Mouse (Mus musculus): ENCODE data around the gene Rab2b.

Gene Rab2b

DNA sequence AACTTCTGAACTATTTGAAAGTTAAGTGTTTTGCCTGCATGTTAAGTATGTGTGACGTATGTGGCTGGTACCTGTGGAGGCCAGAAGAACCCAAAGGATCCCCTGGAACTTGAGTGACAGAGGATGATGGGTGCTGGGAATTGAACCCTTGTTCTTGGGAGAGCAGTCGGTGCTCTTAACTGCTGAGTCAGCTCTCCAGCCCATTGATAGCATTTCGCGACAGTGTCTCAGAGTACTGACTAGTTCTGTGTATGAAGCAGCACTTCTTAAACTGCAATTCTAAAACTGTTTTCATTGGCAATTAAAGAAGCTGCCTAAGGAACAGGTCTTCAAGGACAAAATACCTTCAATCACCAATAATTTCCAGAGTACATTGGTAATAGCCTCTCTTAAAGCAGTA is 2.1 kb downstream of the Rab2b start:
- no peak for DNase-seq (ENCODE audit: low spot score)

DNA sequence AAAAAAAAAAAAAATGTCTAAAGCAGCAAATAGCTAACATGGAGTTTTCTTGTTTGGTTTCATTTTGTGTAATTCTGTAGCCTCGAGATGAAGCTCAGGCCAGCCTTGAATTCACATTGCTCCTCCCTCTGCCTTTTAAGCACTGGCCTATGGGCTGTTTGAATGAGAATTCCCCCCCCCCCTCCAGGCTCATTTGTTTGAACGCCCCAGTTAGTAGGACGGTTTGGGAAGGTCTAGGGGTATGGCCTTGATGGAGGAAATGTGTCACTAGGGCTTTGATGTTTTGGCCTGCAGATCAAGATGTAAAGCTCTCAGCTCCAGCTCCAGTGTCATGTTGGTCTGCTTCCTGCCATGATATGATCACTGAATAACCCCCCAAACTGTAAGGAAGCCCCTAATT is 6.6 kb downstream of the Rab2b start:
- no peak for DNase-seq (ENCODE audit: low spot score)

DNA sequence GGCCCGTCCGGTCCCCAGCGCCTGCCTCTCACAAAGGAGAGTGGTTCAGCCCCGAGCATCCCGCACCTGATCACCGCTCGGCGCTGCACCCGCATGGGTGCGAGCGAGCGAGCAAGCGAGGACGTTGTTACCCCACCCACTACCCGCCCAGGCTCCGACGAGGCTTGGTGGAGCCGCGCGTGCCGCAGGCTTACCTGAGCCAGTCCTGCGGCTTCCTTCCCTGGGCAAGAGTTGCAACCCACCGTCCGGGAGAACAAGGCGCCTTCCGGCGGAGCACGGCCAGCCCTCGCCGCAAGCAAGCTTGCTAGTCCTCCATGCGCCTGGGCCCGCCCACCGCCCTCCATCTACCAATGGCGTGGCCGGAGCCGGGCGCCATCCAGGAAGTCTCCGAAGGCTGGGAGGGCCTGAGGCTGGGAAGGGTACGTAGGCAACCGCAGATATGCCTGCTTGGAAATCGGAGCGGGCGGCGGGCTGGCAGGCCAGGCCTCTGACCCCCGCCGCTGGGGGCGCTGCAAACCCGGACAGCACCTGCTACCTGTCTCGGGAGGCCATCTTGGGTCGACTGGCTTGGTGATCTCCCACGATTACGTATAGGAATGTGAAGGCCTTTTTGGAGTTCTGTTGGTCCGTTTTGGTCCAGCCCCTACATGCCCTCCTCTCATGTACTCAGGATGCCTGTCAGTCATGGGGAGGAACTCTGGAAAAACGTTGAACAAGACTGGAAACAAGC is 21.7 kb downstream of the Rab2b start, which contains the start of gene Chd8:
Gene Chd8, minus strand, starts transcription at position 297 of the 730 bp plus-strand sequence.
- DNase-seq (ENCODE audit: low spot score): peak; percentile 98

DNA sequence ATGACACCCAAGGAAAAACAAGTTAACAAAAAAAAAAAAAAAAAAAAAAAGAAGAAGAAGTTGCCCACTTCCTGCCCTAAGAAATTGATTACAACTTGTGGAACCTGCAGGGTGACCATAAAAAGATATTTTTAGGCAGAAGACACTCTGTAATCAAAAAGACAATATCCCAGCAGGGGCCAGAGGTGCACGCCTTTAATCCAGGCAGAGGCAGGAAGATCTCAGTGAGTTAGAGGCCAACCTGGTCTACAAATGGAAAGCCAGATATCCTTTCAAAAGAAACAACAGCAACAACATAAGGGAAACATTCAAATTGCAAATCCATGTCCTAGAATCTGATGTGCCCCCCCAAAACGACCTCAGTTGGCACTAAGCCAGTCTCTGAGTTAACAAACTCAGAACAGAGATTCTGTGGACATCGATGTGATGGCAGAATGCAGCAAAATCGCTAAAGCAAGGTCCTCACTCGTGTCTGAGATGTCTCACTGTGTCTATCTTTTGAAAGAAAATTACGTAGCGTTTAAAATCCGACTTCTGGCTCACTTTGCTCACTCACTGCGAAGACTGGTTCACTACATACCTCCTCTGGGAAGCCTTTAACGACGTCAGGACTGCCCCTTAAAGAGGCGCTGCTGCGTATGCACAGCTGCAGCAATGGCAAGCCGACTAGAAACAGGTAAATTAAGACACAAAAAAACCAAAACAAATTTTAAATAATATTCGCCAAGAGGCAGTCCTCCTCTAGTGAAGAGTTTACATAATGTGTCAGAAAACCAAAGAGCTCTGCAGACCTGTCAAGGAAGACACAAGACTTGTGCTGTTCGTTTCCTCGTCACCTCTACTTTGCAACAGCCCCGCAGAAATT is 22.8 kb downstream of the Rab2b start:
- peak; percentile 23 for DNase-seq (ENCODE audit: low spot score)

DNA sequence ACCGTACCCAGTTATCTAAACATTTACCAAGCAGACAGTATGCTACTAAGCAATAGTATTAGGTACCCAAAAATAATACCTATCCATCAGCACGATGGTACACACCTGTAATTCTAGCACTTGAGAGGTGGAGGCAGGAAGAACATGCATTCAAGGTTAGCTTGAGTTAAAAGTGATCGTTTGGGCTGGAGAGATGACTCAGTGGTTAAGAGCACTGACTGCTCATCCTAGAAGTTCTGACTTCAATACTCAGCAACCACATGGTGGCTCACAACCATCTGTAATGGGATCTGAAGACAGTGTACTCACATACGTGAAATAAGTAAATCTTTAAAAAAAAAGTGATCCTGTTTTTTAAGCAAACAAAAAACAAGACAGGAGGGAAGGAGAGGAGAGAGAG is 33.2 kb downstream of the Rab2b start:
- DNase-seq (ENCODE audit: low spot score): no peak

DNA sequence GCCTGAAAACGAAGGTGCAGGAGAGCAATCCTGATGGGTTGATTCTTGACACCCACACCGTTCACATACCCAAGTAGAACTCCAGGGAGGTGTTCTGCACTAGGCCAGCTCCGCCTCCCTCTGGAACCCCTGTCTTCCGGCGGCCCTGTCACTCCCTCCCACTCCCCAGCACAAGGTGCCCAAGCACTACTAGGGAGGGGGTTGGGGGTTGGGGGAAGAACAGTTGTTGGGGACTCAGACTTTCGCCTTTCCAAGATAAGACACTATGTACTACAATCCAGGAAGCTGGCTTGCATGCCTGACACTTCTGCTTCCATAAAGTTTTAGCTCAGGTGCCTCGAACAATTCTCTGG is 34.7 kb downstream of the Rab2b start:
- DNase-seq (ENCODE audit: low spot score): no peak

DNA sequence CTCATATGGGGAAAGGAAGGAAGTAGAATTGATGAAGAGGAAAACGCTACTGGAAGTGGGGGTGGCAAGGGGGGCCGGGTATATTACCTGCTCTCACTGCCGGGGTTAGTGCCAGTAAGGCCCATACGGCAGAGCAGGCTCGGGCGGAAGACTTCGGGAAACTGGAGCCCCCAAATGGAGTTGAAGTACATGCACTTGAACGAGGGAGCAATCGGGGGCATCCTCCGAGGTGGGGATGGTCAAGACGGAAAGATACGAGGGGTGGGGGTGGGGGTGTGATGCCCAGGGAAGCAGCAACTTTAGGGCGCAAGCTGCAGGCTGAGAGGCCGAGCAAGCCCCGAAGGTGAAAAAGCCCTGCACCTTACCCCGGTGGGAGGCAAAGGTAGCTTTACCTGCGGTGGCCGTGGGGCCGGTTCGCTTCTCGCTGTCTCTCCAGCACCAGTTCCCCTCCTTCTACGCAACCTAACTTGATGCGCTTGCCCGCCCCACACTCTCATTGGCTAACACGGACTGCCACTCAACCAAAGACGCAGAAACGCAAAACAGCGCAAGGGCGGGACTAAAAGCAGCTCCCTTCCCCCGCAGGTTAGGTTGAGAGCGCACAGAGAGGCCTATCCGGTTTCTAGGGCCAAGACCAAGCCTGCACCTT is 35.2 kb downstream of the Rab2b start:
- DNase-seq (ENCODE audit: low spot score): peak; percentile 100

DNA sequence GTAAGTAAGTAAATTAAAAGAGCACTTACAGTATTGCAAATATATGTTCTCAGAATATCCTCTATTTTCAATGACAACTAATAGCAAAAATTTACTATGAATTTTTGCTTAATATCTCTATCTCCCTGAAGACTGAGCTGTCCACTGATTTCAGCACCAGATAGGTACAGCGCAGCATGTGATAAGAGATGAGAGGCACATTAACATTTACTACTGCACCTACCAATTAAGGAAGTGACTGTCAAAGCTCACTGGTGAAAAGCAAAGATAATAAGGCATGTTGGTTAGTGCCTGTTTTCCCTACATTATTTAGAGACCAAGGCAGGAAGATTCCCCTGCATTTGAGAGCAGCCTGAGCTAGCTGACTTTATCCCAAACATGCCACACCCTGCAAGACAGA is 43.1 kb downstream of the Rab2b start:
- DNase-seq (ENCODE audit: low spot score): no peak

DNA sequence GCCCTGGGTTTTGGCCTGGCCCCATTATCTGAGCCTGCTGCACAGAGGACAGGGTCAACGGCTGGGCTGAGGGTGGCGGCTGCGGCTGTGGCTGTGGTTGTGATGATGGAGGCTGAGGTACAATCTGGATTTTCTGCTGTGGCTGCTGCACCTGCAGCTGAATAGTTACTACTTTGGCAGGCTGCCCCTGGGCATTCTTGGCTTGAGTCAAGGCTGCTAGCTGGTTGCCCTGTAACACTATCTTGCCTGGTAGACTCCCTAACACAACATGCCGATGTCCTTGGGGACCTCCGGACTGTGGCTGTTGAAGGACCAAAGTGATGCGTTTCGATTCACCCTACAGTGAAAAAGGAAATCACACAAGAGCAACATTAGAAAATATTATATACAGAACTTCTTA is 44.2 kb downstream of the Rab2b start:
- DNase-seq (ENCODE audit: low spot score): no peak

DNA sequence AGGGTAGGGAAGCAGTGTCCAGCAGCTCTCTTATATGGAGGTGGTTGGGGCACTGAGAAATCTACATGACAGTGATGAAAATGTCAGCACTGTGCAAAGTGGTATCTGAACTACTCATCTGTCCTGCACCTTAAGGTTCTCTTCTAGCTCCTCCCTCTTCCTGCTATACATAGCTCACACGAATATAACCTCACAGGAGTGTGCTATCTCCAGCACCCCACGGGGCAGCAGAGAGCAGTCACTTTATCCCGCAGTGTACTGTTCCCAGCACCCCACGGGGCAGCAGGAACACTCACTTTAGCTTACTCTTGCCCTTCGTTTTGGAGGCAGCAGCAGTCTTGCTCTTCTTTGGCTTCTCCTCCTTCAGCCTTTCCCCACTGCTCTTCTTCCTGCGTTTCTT is 47.1 kb downstream of the Rab2b start:
- DNase-seq (ENCODE audit: low spot score): no peak

DNA sequence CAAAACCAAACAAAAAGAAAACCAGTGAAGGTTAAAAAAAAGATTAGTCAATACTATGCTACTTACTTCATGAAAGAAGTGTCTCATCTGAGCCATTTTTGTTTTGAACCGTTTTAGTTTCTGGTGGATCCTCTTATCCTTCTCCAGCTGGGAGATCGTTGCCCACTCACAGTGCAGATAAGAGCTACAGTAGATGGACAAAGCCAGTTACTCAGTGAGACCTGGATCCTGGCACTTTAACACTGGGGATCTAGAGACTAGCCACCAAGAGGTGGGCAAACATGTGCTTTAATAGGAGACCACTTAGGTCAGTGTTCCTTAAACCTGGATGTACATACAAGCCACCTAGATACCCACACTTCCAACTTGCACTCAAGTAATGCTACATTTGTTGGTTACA is 53.4 kb downstream of the Rab2b start:
- no peak for DNase-seq (ENCODE audit: low spot score)

DNA sequence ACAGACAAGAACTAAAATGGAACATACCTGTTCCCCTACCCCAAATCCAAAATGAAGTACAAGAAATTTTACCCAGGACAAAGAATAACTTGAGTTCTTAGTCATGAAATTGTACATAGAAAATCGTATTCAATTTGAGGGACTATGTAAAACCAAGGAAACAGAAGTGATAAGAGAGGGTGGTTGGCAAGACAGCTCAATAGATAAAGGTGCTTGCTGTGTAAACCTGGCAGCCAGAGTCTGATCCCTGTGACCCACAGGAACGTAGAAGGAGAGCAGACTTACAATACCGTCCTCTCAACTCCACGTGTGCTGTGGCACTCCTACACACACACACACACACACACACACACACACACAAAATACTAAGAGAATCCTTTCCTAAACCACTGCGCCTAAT is 62.1 kb downstream of the Rab2b start:
- no peak for DNase-seq (ENCODE audit: low spot score)
